Comparison of ENCODE assay signal across 8 mouse cellular contexts in genomic region chr5:25010438-25010892, GRCm38 (mm10).
A peak's percentile ranks its signal among the peaks of the same experiment; 100 is the strongest.
DNase-seq lines count a peak whose midpoint lies in the region; ATAC-seq lines count a peak whose summit lies in the region.

No protein-coding gene starts in this region.

- H3K4me1 ChIP-seq in forebrain, embryonic 11.5 days (replicated peaks; ENCODE audit: control insufficient read depth, insufficient read depth, low read length) = peaks cover 19% of the 10 kb centered on the region
- peaks cover 37% of the 10 kb centered on the region for H3K4me1 ChIP-seq in heart, embryonic 16.5 days (ENCODE audit: control insufficient read depth, insufficient read depth, low read length)
- peaks cover 23% of the 10 kb centered on the region for H3K4me1 ChIP-seq in liver, embryonic 13.5 days (replicated peaks)
- peaks cover 12% of the 10 kb centered on the region for H3K4me1 ChIP-seq in stomach, embryonic 15.5 days

- no peaks in the 10 kb centered on the region for H3K9me3 ChIP-seq in forebrain, embryonic 11.5 days (ENCODE audit: control insufficient read depth, low read length)
- H3K9me3 ChIP-seq in heart, embryonic 16.5 days (replicated peaks; ENCODE audit: control insufficient read depth, low read length) = no peaks in the 10 kb centered on the region
- no peaks in the 10 kb centered on the region for H3K9me3 ChIP-seq in liver, embryonic 13.5 days (replicated peaks)
- no peaks in the 10 kb centered on the region for H3K9me3 ChIP-seq in stomach, embryonic 15.5 days

- H3K4me3 ChIP-seq in forebrain, embryonic 11.5 days (ENCODE audit: low read depth, low read length) = no peak overlapping the region
- H3K4me3 ChIP-seq in heart, embryonic 16.5 days (ENCODE audit: low read length) = 0 out of 2 replicates have a peak overlapping the region, but pooled peaks have one; percentile 2
- H3K4me3 ChIP-seq in liver, embryonic 13.5 days (replicated peaks) = 0 out of 2 replicates have a peak overlapping the region, but pooled peaks have one; percentile 6
- H3K4me3 ChIP-seq in stomach, embryonic 15.5 days (replicated peaks) = no peak overlapping the region

- no peaks in the 10 kb centered on the region for H3K27me3 ChIP-seq in forebrain, embryonic 11.5 days (ENCODE audit: control insufficient read depth, insufficient read depth, low read length)
- H3K27me3 ChIP-seq in heart, embryonic 16.5 days (ENCODE audit: control insufficient read depth, insufficient read depth, low read length) = no peaks in the 10 kb centered on the region
- no peaks in the 10 kb centered on the region for H3K27me3 ChIP-seq in liver, embryonic 13.5 days
- H3K27me3 ChIP-seq in stomach, embryonic 15.5 days (replicated peaks) = no peaks in the 10 kb centered on the region

- H3K4me2 ChIP-seq in forebrain, embryonic 11.5 days (ENCODE audit: low read depth, low read length, severe bottlenecking) = peak overlapping the region; percentile 31; the same call in 1 of the 2 replicates
- peak overlapping the region; percentile 42 for H3K4me2 ChIP-seq in heart, embryonic 16.5 days (ENCODE audit: low read depth, low read length)
- H3K4me2 ChIP-seq in liver, embryonic 13.5 days = peak overlapping the region; percentile 45
- peak overlapping the region; percentile 49 for H3K4me2 ChIP-seq in stomach, embryonic 15.5 days

- H3K36me3 ChIP-seq in forebrain, embryonic 11.5 days (ENCODE audit: control insufficient read depth, insufficient read depth, low read length) = no peaks in the 10 kb centered on the region
- no peaks in the 10 kb centered on the region for H3K36me3 ChIP-seq in heart, embryonic 16.5 days (ENCODE audit: control insufficient read depth, insufficient read depth)
- no peaks in the 10 kb centered on the region for H3K36me3 ChIP-seq in liver, embryonic 13.5 days
- no peaks in the 10 kb centered on the region for H3K36me3 ChIP-seq in stomach, embryonic 15.5 days

- peak; percentile 71 to 83 for DNase-seq in CD8-positive naive resting alpha-beta T cell, adult 2 months (ENCODE audit: low read depth in 2 of 2, low spot score in 2 of 2)
- DNase-seq in c-Kit-positive CD71-negative TER-119-negative erythroid progenitor cells, embryonic 14.5 days (ENCODE audit: low read depth) = peak; percentile 70
- DNase-seq in forebrain, embryonic 11.5 days (ENCODE audit: low spot score) = peak; percentile 93
- DNase-seq in kidney, postnatal 25 days = peak; percentile 81 to 85
- peak; percentile 71 for DNase-seq in liver, embryonic 13.5 days
- peak; percentile 87 for DNase-seq in neural tube, embryonic 10.5 days (ENCODE audit: extremely low spot score, low spot score)

- 5% methylated on average over 9 of the region's 9 CpGs for WGBS in forebrain, embryonic 11.5 days
- WGBS in heart, embryonic 16.5 days = 5% methylated on average over 9 of the region's 9 CpGs
- 2% methylated on average over 9 of the region's 9 CpGs for WGBS in liver, embryonic 13.5 days (ENCODE audit: insufficient replicate concordance)
- 5% methylated on average over 9 of the region's 9 CpGs for WGBS in stomach, embryonic 15.5 days

- H3K9ac ChIP-seq in forebrain, embryonic 11.5 days (ENCODE audit: low read length) = no peak overlapping the region; the same call in 1 of the 2 replicates
- no peak overlapping the region; the same call in 1 of the 2 replicates for H3K9ac ChIP-seq in heart, embryonic 16.5 days (ENCODE audit: low read length)
- H3K9ac ChIP-seq in liver, embryonic 13.5 days = no peak overlapping the region
- no peak overlapping the region for H3K9ac ChIP-seq in stomach, embryonic 15.5 days

- peak; percentile 69 for ATAC-seq in forebrain, embryonic 11.5 days (replicated peaks; ENCODE audit: low FRiP score)
- ATAC-seq in heart, embryonic 16.5 days (replicated peaks; ENCODE audit: extremely low read depth, insufficient read depth, low FRiP score) = peak; percentile 39
- peak; percentile 69 for ATAC-seq in liver, embryonic 13.5 days (ENCODE audit: low read depth)
- ATAC-seq in stomach, embryonic 15.5 days (ENCODE audit: insufficient read depth, low FRiP score, low read depth) = peak; percentile 59; the same call in 1 of the 2 replicates

- no peak overlapping the region for H3K27ac ChIP-seq in forebrain, embryonic 11.5 days (ENCODE audit: low read depth, low read length)
- H3K27ac ChIP-seq in heart, embryonic 16.5 days (ENCODE audit: low read length) = 0 out of 2 replicates have a peak overlapping the region, but pooled peaks have one; percentile 6
- no peak overlapping the region for H3K27ac ChIP-seq in liver, embryonic 13.5 days
- no peak overlapping the region for H3K27ac ChIP-seq in stomach, embryonic 15.5 days

Comparison
In these comparisons a context has a peak if more than half of its experiments do, and no peak if none do; other contexts are left out.
1. H3K4me3 ChIP-seq: peak in heart, embryonic 16.5 days (single experiment) and liver, embryonic 13.5 days (single experiment); none in forebrain, embryonic 11.5 days (single experiment) and stomach, embryonic 15.5 days (single experiment).
2. Peak in every context shown above with its lines, with median percentiles within 50 percentile points of each other: DNase-seq, ATAC-seq and H3K4me2 ChIP-seq.